Mouse (Mus musculus): ENCODE measurements around the gene Masp2.

- TF ChIP-seq POLR2A (IDR thresholded peaks at IDR 0.05; ENCODE audit: borderline replicate concordance, insufficient read depth, low read length) (no peak), CTCF (IDR thresholded peaks at IDR 0.05; ENCODE audit: borderline replicate concordance, insufficient read depth, low read depth, low read length) (no peak)
These were observed 5.6 kb upstream of the Masp2 start for GRCm38 (mm10) chr4:148596731-148597130.
